Mouse (Mus musculus) right cerebral cortex, postnatal 10 days (tissue): ENCODE measurements at regions not wholly inside any gene's neighbourhood (a gene's known extent, or its start where the extent isn't known, plus 50 kb on each side); places are given as distances from the start of the nearest gene placed in this dataset.

Experiments used
- DNase-seq, 2 experiments: peaks; one replicate each; pipeline ENCODE4 v3.0.0; 2021; ENCODE audit warnings: low spot score in 2 of 2

- DNase-seq, result no peak
Observed at GRCm38 (mm10) chr13:90738513-90738912, 166.6 kb downstream of the Atp6ap1l start.

GRCm38 (mm10) chr13:90733265-90733664 is 171.9 kb downstream of the Atp6ap1l start:
- no peak for DNase-seq

GRCm38 (mm10) chr13:90729078-90729477 is 176.1 kb downstream of the Atp6ap1l start:
- peak; percentile 44 to 52 for DNase-seq

- DNase-seq, result no peak
Observed at GRCm38 (mm10) chr13:90727816-90728215, 177.3 kb downstream of the Atp6ap1l start.

- DNase-seq, result no peak
Observed at GRCm38 (mm10) chr13:90725053-90725827, 179.9 kb downstream of the Atp6ap1l start.

- no peak for DNase-seq
Observed at GRCm38 (mm10) chr13:90724598-90724997, 180.6 kb downstream of the Atp6ap1l start.

- no peak for DNase-seq
Observed at GRCm38 (mm10) chr13:90723533-90723898, 181.6 kb downstream of the Atp6ap1l start.

- no peak for DNase-seq
Observed at GRCm38 (mm10) chr13:90722599-90723532, 182.3 kb downstream of the Atp6ap1l start.

GRCm38 (mm10) chr13:90684324-90684723 is 220.8 kb downstream of the Atp6ap1l start:
- DNase-seq, result no peak

- no peak for DNase-seq
Observed at GRCm38 (mm10) chr13:90679162-90680010, 225.8 kb downstream of the Atp6ap1l start.

- no peak for DNase-seq
Observed at GRCm38 (mm10) chr13:90673823-90674222, 231.3 kb downstream of the Atp6ap1l start.

GRCm38 (mm10) chr13:90673079-90673478 is 232.1 kb downstream of the Atp6ap1l start:
- no peak for DNase-seq

- no peak for DNase-seq
Observed at GRCm38 (mm10) chr13:90661567-90662141, 243.5 kb downstream of the Atp6ap1l start.

- DNase-seq, result no peak
Observed at GRCm38 (mm10) chr13:90660950-90661349, 244.2 kb downstream of the Atp6ap1l start.

GRCm38 (mm10) chr13:90659087-90659486 is 246.1 kb downstream of the Atp6ap1l start:
- no peak for DNase-seq

- DNase-seq, result no peak
Observed at GRCm38 (mm10) chr13:90646356-90646755, 258.8 kb downstream of the Atp6ap1l start.

GRCm38 (mm10) chr13:90644216-90644615 is 260.9 kb downstream of the Atp6ap1l start:
- no peak for DNase-seq

- DNase-seq, result no peak
Observed at GRCm38 (mm10) chr13:90643575-90644215, 261.5 kb downstream of the Atp6ap1l start.

GRCm38 (mm10) chr13:90643109-90643508 is 262.0 kb downstream of the Atp6ap1l start:
- peak in 1 of 2 experiments; percentile 29 for DNase-seq

GRCm38 (mm10) chr13:90642206-90642823 is 262.8 kb downstream of the Atp6ap1l start:
- peak in 1 of 2 experiments; percentile 22 for DNase-seq
